Mouse (Mus musculus): Measurements from ENCODE around the gene Dram1.

DNA sequence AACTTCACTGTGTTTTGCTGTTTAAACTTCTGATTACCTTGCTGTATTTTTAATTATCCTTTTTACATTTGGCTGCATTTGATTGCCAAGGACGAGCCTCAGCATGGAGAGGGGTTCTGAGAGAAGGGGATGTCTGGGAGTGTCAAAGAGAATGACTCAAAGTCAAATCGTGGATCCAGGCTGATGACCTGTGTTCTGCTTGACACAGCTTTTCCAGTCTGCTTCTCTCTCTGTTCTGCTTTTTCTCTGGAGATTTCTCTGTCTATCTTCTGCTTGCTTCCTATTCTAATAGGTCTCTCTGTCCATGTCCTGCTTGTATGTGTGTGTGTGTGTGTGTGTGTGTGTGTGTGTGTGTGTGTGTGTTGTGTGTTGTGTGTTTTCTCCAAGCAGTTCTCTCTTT is 30.9 kb upstream of the Dram1 start:
- no peak for TF ChIP-seq ZC3H11A (IDR thresholded peaks at IDR 0.05; ENCODE audit: borderline replicate concordance, low read depth, low read length)
- no peak for TF ChIP-seq ZNF384 (IDR thresholded peaks at IDR 0.05; ENCODE audit: low read depth, low read length)
- TF ChIP-seq MAFK (IDR thresholded peaks at IDR 0.05; ENCODE audit: insufficient read depth, low read depth, low read length): no peak
- TF ChIP-seq CHD2 (IDR thresholded peaks at IDR 0.05; ENCODE audit: low read depth, low read length): no peak

Measured in ES-E14 (cell line).